ENCODE assay signal across 10 mouse cellular contexts in genomic region chr9:62513492-62514133, GRCm38 (mm10). TPM values are rescaled to one million over a fixed set of nuclear protein-coding genes. Genes with fewer than 3 reads are reported as not detected.
DNase-seq lines count a peak whose midpoint lies in the region; ATAC-seq lines count a peak whose summit lies in the region.
"Had no signal": no experiment of that assay in that cellular context is flagged by ENCODE, and none has a peak within 500 bp of the region (broad histone marks: within the 10 kb centered on the region; RNA-seq: fewer than 3 reads in every experiment).

No protein-coding gene starts in this region.

- intact Hi-C loops in heart, postnatal 10 days (cut with DNase I), result loop anchor here (2.0 kb wide), 1 partner anchor 43 kb away; no protein-coding TSS in a partner anchor

- DNase-seq in heart, adult 11 months, result peak; percentile 96
- peak; percentile 47 for DNase-seq in adipocyte (ENCODE audit: low spot score)
- DNase-seq in heart, postnatal 10 days, result peak; percentile 53 to 55
- peak; percentile 78 for DNase-seq in lung, postnatal 10 days
- no peak for DNase-seq in frontal cortex, postnatal 36 days (ENCODE audit: low spot score in 2 of 2)
- no peak for DNase-seq in right cerebral cortex, postnatal 25 days

- 64% methylated on average over 10 of the region's 10 CpGs for WGBS in heart, embryonic 11.5 days (ENCODE audit: insufficient replicate concordance)

- no peak overlapping the region for H3K27ac ChIP-seq in heart, embryonic 11.5 days (ENCODE audit: low read depth, low read length)

- H3K4me3 ChIP-seq in heart, embryonic 11.5 days (ENCODE audit: low read depth, low read length), result no peak overlapping the region
- H3K4me3 ChIP-seq: megakaryocyte, embryonic 14.5 days had no signal

- H3K27me3 ChIP-seq in heart, embryonic 11.5 days (ENCODE audit: control insufficient read depth, insufficient read depth, low read length), result no peaks in the 10 kb centered on the region; the same call in 1 of the 2 replicates

- no peak for ATAC-seq in heart, embryonic 11.5 days (replicated peaks; ENCODE audit: insufficient number of reproducible peaks, low FRiP score, low TSS enrichment)
- ATAC-seq in megakaryocyte, adult 5-6 weeks (ENCODE audit: poor library complexity, severe bottlenecking), result no peak

- peaks cover 3% of the 10 kb centered on the region; the same call in 1 of the 2 replicates for H3K4me1 ChIP-seq in heart, embryonic 11.5 days (ENCODE audit: control insufficient read depth, insufficient read depth, low read length)
- H3K4me1 ChIP-seq: megakaryocyte, embryonic 14.5 days had no signal

- no peak overlapping the region for H3K9ac ChIP-seq in heart, embryonic 11.5 days (ENCODE audit: low read depth, low read length)

- no peaks in the 10 kb centered on the region for H3K36me3 ChIP-seq in heart, embryonic 11.5 days (ENCODE audit: control insufficient read depth, insufficient read depth, low read length)
- H3K36me3 ChIP-seq: G1E had no signal

- H3K4me2 ChIP-seq in heart, embryonic 11.5 days, result no peak overlapping the region

- H3K9me3 ChIP-seq in heart, embryonic 11.5 days (replicated peaks; ENCODE audit: control insufficient read depth, low read length), result no peaks in the 10 kb centered on the region
- H3K9me3 ChIP-seq: G1E had no signal

RNA-seq across cellular contexts. Expression of gene Coro2b, which starts 23.2 kb away (rescaled TPM):
- polyA plus RNA-seq in heart, embryonic 11.5 days (2014; fragmentation: Nextera tagmentation; extraction: Ambion mirVana), result 3.7 TPM in 2 replicates
- 10 to 100 TPM; 17.9 to 20.3 TPM for total RNA-seq in heart, postnatal 10 days (2021)
- 0.11 and 0.18 TPM in 2 replicates for total RNA-seq in megakaryocyte, adult 5-6 weeks (2015)
- 0.22 TPM in 1 of 2 replicates, not detected in the other for total RNA-seq in megakaryocyte, adult 5-6 weeks (2017)
- polyA plus RNA-seq: G1E had no signal

Comparison
In these comparisons a context has a peak if more than half of its experiments do, and no peak if none do; other contexts are left out.
1. DNase-seq: peak in heart, adult 11 months (single experiment), adipocyte (single experiment), heart, postnatal 10 days (2 of 2) and lung, postnatal 10 days (single experiment); none in frontal cortex, postnatal 36 days (0 of 2) and right cerebral cortex, postnatal 25 days (single experiment).
2. RNA of gene Coro2b, which starts 23.2 kb away (total RNA-seq): 17.9 to 20.3 TPM in heart, postnatal 10 days; 0.11 to 0.22 TPM in megakaryocyte, adult 5-6 weeks; every median in the first group is over 10 times any median in the second.